Mouse (Mus musculus) cerebellum, adult 2 months (tissue): ENCODE data around the gene Synm. TPM values are rescaled to one million over a fixed set of nuclear protein-coding genes. Genes with fewer than 3 reads are reported as not detected.

Experiments
- DNase-seq, 2 experiments: peaks; one replicate each; pipeline ENCODE4 v3.0.0; 2021
- H3K27ac ChIP-seq: fragments of 200-500 bp; 2 replicates; pipeline ENCODE4 v1.5.1; 2012; ENCODE audit warnings: low read length, control low read depth, inconsistent platforms; ENCODE audit not compliant: insufficient read depth
- H3K27me3 ChIP-seq: fragments of 200-500 bp; 2 replicates; pipeline ENCODE4 v1.6.1; 2012; ENCODE audit warnings: inconsistent platforms, mild to moderate bottlenecking, low read length, moderate library complexity; ENCODE audit not compliant: control insufficient read depth, insufficient read depth
- H3K4me1 ChIP-seq: fragments of 200-500 bp; 2 replicates; pipeline ENCODE4 v1.6.1; 2011; ENCODE audit warnings: low read length; ENCODE audit not compliant: control insufficient read depth, insufficient read depth
- H3K4me3 ChIP-seq: fragments of 200-500 bp; replicated peaks from 2 replicates; pipeline ENCODE3; 2011; ENCODE audit warnings: mild to moderate bottlenecking, low read depth, low read length, control low read depth; ENCODE audit not compliant: insufficient read depth
- CTCF ChIP-seq: fragments of 200-500 bp; IDR thresholded peaks from 2 replicates; pipeline ENCODE4 v1.5.1; 2011; ENCODE audit warnings: low read depth, mild to moderate bottlenecking, control low read depth, low read length, moderate library complexity, borderline replicate concordance; ENCODE audit not compliant: insufficient read depth
- POLR2A ChIP-seq: fragments of 200-500 bp; IDR thresholded peaks from 2 replicates; pipeline ENCODE4 v1.6.1; 2011; ENCODE audit warnings: low read length, control low read depth, borderline replicate concordance; ENCODE audit not compliant: insufficient read depth
- WGBS: fragments of 180-500 bp; shearing (Covaris S2); methylation state at CpG from one replicate; pipeline ENCODE4 v1.1.7; 2018; 5-methylcytosine and 5-hydroxymethylcytosine counted together
- polyA plus RNA-seq: library from polyadenylated mRNA; depleted of rRNA; stranded (reverse); fragments of >200 nt; gene quantifications from 2 replicates; pipeline ENCODE4 v1.2.3, GENCODE M21; 2012; rRNA removed

The Synm gene
- polyA plus RNA-seq, 1 experiment = 10.4 TPM

- Histone ChIP-seq H3K4me3 (no peak overlapping the region), H3K27ac (no peak overlapping the region), H3K27me3 (no peaks in the 10 kb centered on the region), H3K4me1 (no peaks in the 10 kb centered on the region)
- DNase-seq = no peak
- TF ChIP-seq POLR2A = no peak
- 74% methylated on average over 23 of the region's 23 CpGs for WGBS
Observed at GRCm38 (mm10) chr7:67692791-67693538, 66.6 kb downstream of the Synm start.

GRCm38 (mm10) chr7:67692141-67692540, 67.4 kb downstream of the Synm start:
- TF ChIP-seq CTCF (no peak), POLR2A (no peak)
- Histone ChIP-seq H3K27ac (no peak overlapping the region), H3K4me1 (no peaks in the 10 kb centered on the region), H3K4me3 (no peak overlapping the region), H3K27me3 (no peaks in the 10 kb centered on the region)
- WGBS = 68% methylated on average over 3 of the region's 3 CpGs
- DNase-seq = no peak

GRCm38 (mm10) chr7:67691036-67691435, 68.5 kb downstream of the Synm start:
- no peak overlapping the region for H3K27ac ChIP-seq
- H3K4me3 ChIP-seq = no peak overlapping the region
- DNase-seq = no peak
- 81% methylated on average over 6 of the region's 6 CpGs for WGBS
- H3K4me1 ChIP-seq = no peaks in the 10 kb centered on the region
- TF ChIP-seq POLR2A = no peak
- TF ChIP-seq CTCF = no peak
- no peaks in the 10 kb centered on the region for H3K27me3 ChIP-seq

GRCm38 (mm10) chr7:67689793-67690192, 69.7 kb downstream of the Synm start:
- 76% methylated on average over 7 of the region's 7 CpGs for WGBS
- Histone ChIP-seq H3K27me3 (no peaks in the 10 kb centered on the region), H3K4me1 (no peaks in the 10 kb centered on the region), H3K4me3 (no peak overlapping the region), H3K27ac (no peak overlapping the region)
- DNase-seq = no peak
- TF ChIP-seq POLR2A = no peak

- Histone ChIP-seq H3K4me3 (no peak overlapping the region), H3K27ac (no peak overlapping the region), H3K4me1 (no peaks in the 10 kb centered on the region), H3K27me3 (no peaks in the 10 kb centered on the region)
- DNase-seq = no peak
- TF ChIP-seq POLR2A (no peak), CTCF (no peak)
- WGBS = 64% methylated on average over 3 of the region's 3 CpGs
Observed at GRCm38 (mm10) chr7:67688281-67688680, 71.3 kb downstream of the Synm start.

- no peak for DNase-seq
- WGBS = 96% methylated on average over 3 of the region's 3 CpGs
Observed at GRCm38 (mm10) chr7:67686545-67686944, 73.0 kb downstream of the Synm start.

GRCm38 (mm10) chr7:67683006-67683405, 76.5 kb downstream of the Synm start:
- no peak for DNase-seq
- no peak overlapping the region for H3K4me3 ChIP-seq
- WGBS = 87% methylated on average over 16 of the region's 16 CpGs
- no peak overlapping the region for H3K27ac ChIP-seq
- TF ChIP-seq POLR2A = no peak
- no peak for TF ChIP-seq CTCF
- H3K4me1 ChIP-seq = no peaks in the 10 kb centered on the region
- H3K27me3 ChIP-seq = no peaks in the 10 kb centered on the region

More at GRCm38 (mm10) chr7:67686545-67686944, 73.0 kb downstream of the Synm start:
- Histone ChIP-seq H3K4me3 (no peak overlapping the region), H3K27me3 (no peaks in the 10 kb centered on the region), H3K27ac (no peak overlapping the region), H3K4me1 (no peaks in the 10 kb centered on the region)
- no peak for TF ChIP-seq POLR2A
- TF ChIP-seq CTCF = no peak

- no peak overlapping the region for H3K4me3 ChIP-seq
- WGBS = 80% methylated on average over 9 of the region's 9 CpGs
- no peaks in the 10 kb centered on the region for H3K27me3 ChIP-seq
- no peak for TF ChIP-seq POLR2A
- TF ChIP-seq CTCF = no peak
- DNase-seq = no peak
- no peaks in the 10 kb centered on the region for H3K4me1 ChIP-seq
- no peak overlapping the region for H3K27ac ChIP-seq
Observed at GRCm38 (mm10) chr7:67681078-67681477, 78.5 kb downstream of the Synm start.

Other genes starting within 250 kb of the Synm start
- gene Lrrc28, start 114.5 kb downstream of the Synm start, polyA plus RNA-seq = 36.3 and 38.7 TPM in 2 replicates
- gene Ttc23, start 112.3 kb downstream of the Synm start, polyA plus RNA-seq = 5.2 and 5.3 TPM in 2 replicates
- 20.5 and 21.9 TPM in 2 replicates for gene Igf1r, start 193.1 kb upstream of the Synm start, polyA plus RNA-seq